Mouse (Mus musculus) hematopoietic stem cell, adult 5-6 weeks (primary cell): ENCODE results near the gene Dcst2. TPM values are rescaled to one million over a fixed set of nuclear protein-coding genes. Genes with fewer than 3 reads are reported as not detected.
A peak's percentile ranks its signal among the peaks of the same experiment; 100 is the strongest.

Source experiments
- ATAC-seq, 2 experiments: fragments of 125-278 bp in 1 of 2; replicated peaks in 1 of 2; 2 replicates each; pipeline ENCODE4 v1.8.0; 2016 to 2017; ENCODE audit warnings: inconsistent platforms in 2 of 2, mild to moderate bottlenecking in 2 of 2, moderate number of reproducible peaks in 2 of 2, low read depth in 1 of 2, moderate TSS enrichment in 1 of 2; ENCODE audit not compliant: low FRiP score in 2 of 2, poor library complexity in 2 of 2, severe bottlenecking in 2 of 2, insufficient read depth in 1 of 2, low TSS enrichment in 1 of 2
- total RNA-seq: library from RNA; stranded (forward); fragments of 172-1452, 232-1000 nt; gene quantifications from 2 replicates; pipeline ENCODE4 v1.2.3, GENCODE M21; 2017

Dcst2 gene
- total RNA-seq, 1 experiment from 2014 or later, result not detected

- no peak for ATAC-seq
Observed at GRCm38 (mm10) chr3:89327371-89327870, 34.4 kb upstream of the Dcst2 start.

GRCm38 (mm10) chr3:89328623-89329022 lies 33.2 kb upstream of the Dcst2 start:
- ATAC-seq, result no peak

GRCm38 (mm10) chr3:89330346-89330745 lies 31.4 kb upstream of the Dcst2 start:
- ATAC-seq, result no peak

DNA sequence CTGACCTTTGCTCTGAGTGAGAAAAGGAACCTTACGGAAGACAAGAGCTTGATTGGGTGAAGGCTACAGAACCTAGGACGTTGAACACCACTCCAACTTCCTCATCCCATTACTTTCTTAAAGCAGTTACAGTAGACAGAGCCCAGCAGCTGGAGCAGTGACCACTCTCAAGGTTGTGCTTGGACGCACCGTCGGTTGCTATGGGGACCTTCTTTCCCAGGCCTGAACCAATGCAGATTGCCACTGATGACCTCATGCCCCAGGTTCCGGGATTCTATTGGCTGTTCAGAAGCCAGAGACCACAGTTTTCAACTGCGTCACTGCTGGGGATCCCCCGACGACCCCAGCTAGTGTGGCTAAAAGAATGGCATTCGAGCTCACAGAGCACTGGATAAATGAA lies 30.8 kb upstream of the Dcst2 start:
- ATAC-seq, result no peak

GRCm38 (mm10) chr3:89331561-89331960 lies 30.2 kb upstream of the Dcst2 start:
- ATAC-seq, result no peak

GRCm38 (mm10) chr3:89332013-89332412 lies 29.8 kb upstream of the Dcst2 start:
- no peak for ATAC-seq

- no peak for ATAC-seq
Observed at GRCm38 (mm10) chr3:89332476-89332875, 29.3 kb upstream of the Dcst2 start.

- ATAC-seq, result no peak
Observed at GRCm38 (mm10) chr3:89333053-89333452, 28.7 kb upstream of the Dcst2 start.

DNA sequence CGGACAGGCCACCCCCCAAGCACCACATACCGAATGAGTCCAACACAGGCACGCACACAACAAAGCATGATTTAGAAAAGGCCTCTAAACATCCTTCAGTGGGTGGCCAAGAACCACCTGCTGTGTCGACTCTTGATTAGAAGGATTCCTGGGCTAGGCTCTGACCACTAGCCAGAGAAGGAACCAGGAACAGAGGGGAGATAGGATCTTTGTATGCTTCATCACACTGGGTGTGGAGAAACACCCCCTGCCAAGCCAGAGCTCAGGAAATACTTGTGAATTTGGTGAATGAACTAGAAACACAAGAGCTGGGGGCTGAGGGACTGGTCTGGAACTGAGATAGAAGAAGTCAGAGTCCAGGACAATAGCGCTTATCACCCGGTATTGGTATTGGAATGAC lies 25.2 kb upstream of the Dcst2 start:
- no peak for ATAC-seq

GRCm38 (mm10) chr3:89337062-89337720 lies 24.6 kb upstream of the Dcst2 start:
- no peak for ATAC-seq

- ATAC-seq, result peak; percentile 19 to 47; a peak in 2 of 4 replicates
Observed at GRCm38 (mm10) chr3:89337721-89338578, 23.8 kb upstream of the Dcst2 start, which contains the start of gene Efna4. Gene Efna4 (minus strand): TSS chr3:89338028.

- ATAC-seq, result peak; percentile 8 to 37; a peak in 1 of 4 replicates
Observed at GRCm38 (mm10) chr3:89339416-89339815, 22.4 kb upstream of the Dcst2 start.

DNA sequence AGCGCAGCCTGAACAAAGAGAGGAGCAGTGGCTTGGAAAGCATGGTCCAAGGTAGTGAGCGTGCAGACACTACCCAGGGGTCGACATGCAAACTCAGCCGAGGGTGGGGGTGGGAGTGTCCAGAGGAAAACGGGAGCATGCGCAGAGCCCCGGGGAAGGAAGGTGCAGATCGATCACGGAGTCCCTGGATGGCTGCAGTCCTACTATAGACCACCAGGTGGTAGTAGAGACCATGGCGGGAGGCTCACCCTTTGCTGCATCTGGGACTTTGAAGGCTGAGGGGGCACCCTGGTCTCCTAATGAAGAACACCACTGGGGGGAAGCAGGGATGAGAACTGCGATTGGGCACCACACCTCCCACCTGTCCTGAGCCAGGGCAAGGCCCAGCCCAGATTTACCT lies 21.3 kb upstream of the Dcst2 start:
- ATAC-seq, result peak; percentile 68 to 78

- ATAC-seq, result no peak
Observed at GRCm38 (mm10) chr3:89341794-89342193, 20.0 kb upstream of the Dcst2 start.

GRCm38 (mm10) chr3:89343279-89343678 lies 18.5 kb upstream of the Dcst2 start:
- no peak for ATAC-seq

DNA sequence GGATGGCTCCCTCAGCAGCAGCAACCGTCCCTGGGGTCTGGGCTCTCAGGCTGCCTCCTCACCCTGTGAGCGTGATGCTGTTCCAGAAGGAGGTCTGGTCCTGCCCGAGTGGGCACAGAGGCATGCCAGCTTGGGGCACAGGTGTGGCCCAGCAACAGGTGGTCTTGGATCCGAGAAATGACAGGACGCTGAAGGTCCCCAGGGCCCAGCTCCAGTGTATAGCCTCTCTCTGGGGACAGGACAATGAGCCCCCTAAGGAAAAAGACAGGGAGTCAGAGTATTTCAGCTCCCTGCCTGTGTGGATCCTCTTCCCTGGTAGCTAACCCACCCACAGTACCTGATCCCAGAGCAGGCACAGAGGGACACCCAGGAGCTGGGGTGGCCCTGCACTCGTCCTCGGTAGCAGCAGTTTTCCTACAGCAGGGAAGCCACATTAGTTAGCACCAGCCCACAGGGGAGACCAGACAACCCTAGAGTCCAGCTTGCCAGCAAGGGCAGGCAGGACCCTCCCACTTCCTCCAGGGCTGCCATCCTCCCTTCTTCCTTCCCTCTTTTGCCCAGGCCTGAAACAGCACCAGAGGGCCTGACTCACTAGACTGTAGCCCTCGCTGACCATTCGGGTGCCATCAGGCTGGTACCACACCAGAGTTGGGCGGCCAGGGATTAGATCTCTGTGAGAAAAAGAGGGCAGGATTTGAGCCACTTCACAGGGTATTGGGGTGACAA lies 14.8 kb upstream of the Dcst2 start:
- 0 out of 4 replicates have a peak, but pooled peaks of 1 of the 2 experiments have one; percentile 19 for ATAC-seq

DNA sequence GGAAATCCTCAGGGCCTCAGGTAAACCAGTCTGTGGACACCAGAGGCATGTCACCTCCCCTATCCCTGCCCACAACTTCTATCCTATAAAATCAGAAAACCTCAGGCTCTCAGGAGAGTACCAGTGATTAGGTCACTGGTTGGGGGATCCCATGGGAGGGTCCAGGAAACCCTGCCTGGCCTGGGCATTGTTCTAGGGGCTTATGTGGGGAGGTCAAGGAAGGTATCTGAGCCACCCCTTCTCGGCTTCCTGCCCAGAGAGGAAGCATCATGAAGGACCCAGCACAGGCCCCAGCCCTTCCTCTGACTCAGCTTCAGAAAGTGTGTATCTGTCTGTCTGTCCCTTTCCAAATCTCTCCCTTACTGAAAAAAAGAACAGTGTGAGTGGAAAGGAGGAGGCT lies 13.9 kb upstream of the Dcst2 start:
- ATAC-seq, result no peak
